In the genomic region with DNA sequence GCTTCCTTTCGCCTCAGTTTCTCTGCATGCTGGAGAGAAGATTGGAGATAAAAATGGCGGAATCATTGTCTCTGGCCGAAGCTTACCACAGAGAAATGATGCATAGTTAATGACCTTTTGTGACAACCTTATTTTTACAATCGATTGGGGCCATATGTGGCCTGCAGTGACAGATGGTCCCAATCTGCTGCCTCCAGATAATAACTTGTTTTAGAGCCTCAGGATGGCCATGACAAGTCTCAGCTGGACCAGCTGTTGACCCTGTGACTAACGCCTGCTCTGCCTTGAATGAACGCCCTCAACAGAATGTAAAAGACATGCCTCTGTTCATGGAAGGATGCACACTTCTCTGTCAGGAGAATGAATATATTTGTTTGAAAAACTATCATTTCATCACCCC, we compare ENCODE assay signal across 8 mouse cellular contexts.
DNase-seq lines count a peak whose midpoint lies in the region; ATAC-seq and TF ChIP-seq lines count a peak whose summit lies in the region.
"Had no signal": no experiment of that assay in that cellular context is flagged by ENCODE, and none has a peak within 500 bp of the region (broad histone marks: within the 10 kb centered on the region; RNA-seq: fewer than 3 reads in every experiment).

No protein-coding gene starts in this region.

- TF ChIP-seq CTCF in liver, postnatal 0 days (IDR thresholded peaks at IDR 0.05; ENCODE audit: low read depth), result no peak
- TF ChIP-seq CTCF in kidney, postnatal 0 days (IDR thresholded peaks at IDR 0.05; ENCODE audit: low read depth), result no peak

- no peaks in the 10 kb centered on the region for H3K9me3 ChIP-seq in liver, embryonic 12.5 days (replicated peaks)
- H3K9me3 ChIP-seq in liver, postnatal 0 days (ENCODE audit: low read length), result no peaks in the 10 kb centered on the region
- H3K9me3 ChIP-seq in heart, embryonic 10.5 days, result no peaks in the 10 kb centered on the region
- no peaks in the 10 kb centered on the region for H3K9me3 ChIP-seq in kidney, postnatal 0 days (replicated peaks; ENCODE audit: low read length)
- no peaks in the 10 kb centered on the region; the same call in 1 of the 2 replicates for H3K9me3 ChIP-seq in neural tube, embryonic 11.5 days (ENCODE audit: control insufficient read depth, low read length)

- no peak overlapping the region for H3K27ac ChIP-seq in liver, embryonic 12.5 days
- H3K27ac ChIP-seq in liver, postnatal 0 days (ENCODE audit: low read depth), result no peak overlapping the region
- H3K27ac ChIP-seq in heart, embryonic 10.5 days, result peak overlapping the region; percentile 78; the same call in 1 of the 2 replicates
- H3K27ac ChIP-seq in kidney, postnatal 0 days, result no peak overlapping the region
- no peak overlapping the region for H3K27ac ChIP-seq in neural tube, embryonic 11.5 days (ENCODE audit: low read depth, low read length)

- H3K9ac ChIP-seq in liver, embryonic 12.5 days, result no peak overlapping the region
- H3K9ac ChIP-seq in liver, postnatal 0 days (replicated peaks), result no peak overlapping the region
- no peak overlapping the region for H3K9ac ChIP-seq in kidney, postnatal 0 days (ENCODE audit: low read depth, low read length)
- no peak overlapping the region for H3K9ac ChIP-seq in neural tube, embryonic 11.5 days (ENCODE audit: low read length)

- no peaks in the 10 kb centered on the region for H3K36me3 ChIP-seq in liver, embryonic 12.5 days
- no peaks in the 10 kb centered on the region for H3K36me3 ChIP-seq in liver, postnatal 0 days (replicated peaks; ENCODE audit: insufficient read depth, low read length)
- H3K36me3 ChIP-seq in heart, embryonic 10.5 days, result no peaks in the 10 kb centered on the region
- H3K36me3 ChIP-seq in kidney, postnatal 0 days (ENCODE audit: insufficient read depth, low read length), result no peaks in the 10 kb centered on the region
- no peaks in the 10 kb centered on the region for H3K36me3 ChIP-seq in neural tube, embryonic 11.5 days (ENCODE audit: control insufficient read depth, insufficient read depth, low read length)

- H3K27me3 ChIP-seq in liver, embryonic 12.5 days (replicated peaks), result peaks cover 8% of the 10 kb centered on the region
- no peaks in the 10 kb centered on the region for H3K27me3 ChIP-seq in liver, postnatal 0 days (ENCODE audit: insufficient read depth, low read length)
- H3K27me3 ChIP-seq in heart, embryonic 10.5 days (ENCODE audit: insufficient read depth, poor library complexity, severe bottlenecking), result no peaks in the 10 kb centered on the region
- no peaks in the 10 kb centered on the region for H3K27me3 ChIP-seq in kidney, postnatal 0 days (ENCODE audit: insufficient read depth, low read length)
- H3K27me3 ChIP-seq in neural tube, embryonic 11.5 days (ENCODE audit: control insufficient read depth, insufficient read depth, low read length), result no peaks in the 10 kb centered on the region

- no peak for DNase-seq in liver, postnatal 0 days
- peak; percentile 84 for DNase-seq in heart, embryonic 10.5 days (ENCODE audit: low spot score)
- DNase-seq in kidney, postnatal 0 days (ENCODE audit: low spot score), result peak; percentile 83
- peak; percentile 60 for DNase-seq in neural tube, embryonic 11.5 days (ENCODE audit: low spot score)
- no peak for DNase-seq in adrenal gland, adult 2 months
- DNase-seq in ovary, adult 18-20 months (ENCODE audit: low spot score), result no peak
- DNase-seq: right cerebral cortex, postnatal 14 days had no signal

- WGBS in liver, embryonic 12.5 days (ENCODE audit: insufficient replicate concordance), result 43% methylated on average over 6 of the region's 6 CpGs
- WGBS in liver, postnatal 0 days (ENCODE audit: insufficient replicate concordance), result 68% methylated on average over 6 of the region's 6 CpGs
- WGBS in heart, embryonic 10.5 days, result 51% methylated on average over 6 of the region's 6 CpGs
- WGBS in kidney, postnatal 0 days, result 48% methylated on average over 6 of the region's 6 CpGs
- 41% methylated on average over 6 of the region's 6 CpGs for WGBS in neural tube, embryonic 11.5 days

- H3K4me2 ChIP-seq in liver, embryonic 12.5 days, result no peak overlapping the region
- H3K4me2 ChIP-seq in liver, postnatal 0 days (ENCODE audit: low read depth, low read length), result no peak overlapping the region
- no peak overlapping the region for H3K4me2 ChIP-seq in kidney, postnatal 0 days (ENCODE audit: low read length)
- H3K4me2 ChIP-seq in neural tube, embryonic 11.5 days (ENCODE audit: low read depth), result no peak overlapping the region

- peak; percentile 22; the same call in 1 of the 2 replicates for ATAC-seq in liver, embryonic 12.5 days
- ATAC-seq in liver, postnatal 0 days, result no peak
- 0 out of 2 replicates have a peak, but pooled peaks have one; percentile 55 for ATAC-seq in kidney, postnatal 0 days (replicated peaks; ENCODE audit: low FRiP score, low read depth)
- peak; percentile 71 for ATAC-seq in neural tube, embryonic 11.5 days (ENCODE audit: insufficient read depth, low FRiP score, low TSS enrichment)

- no peak for TF ChIP-seq EP300 in liver, postnatal 0 days (IDR thresholded peaks at IDR 0.05; ENCODE audit: low read depth)

- H3K4me3 ChIP-seq in liver, embryonic 12.5 days, result no peak overlapping the region
- no peak overlapping the region for H3K4me3 ChIP-seq in liver, postnatal 0 days (ENCODE audit: low read depth, low read length)
- no peak overlapping the region for H3K4me3 ChIP-seq in heart, embryonic 10.5 days
- no peak overlapping the region for H3K4me3 ChIP-seq in kidney, postnatal 0 days (replicated peaks; ENCODE audit: low read depth, low read length)
- H3K4me3 ChIP-seq in neural tube, embryonic 11.5 days (ENCODE audit: low read depth, low read length), result no peak overlapping the region

- H3K4me1 ChIP-seq in liver, embryonic 12.5 days, result peaks cover 56% of the 10 kb centered on the region
- H3K4me1 ChIP-seq in liver, postnatal 0 days (ENCODE audit: insufficient read depth), result peaks cover 8% of the 10 kb centered on the region
- peaks cover 51% of the 10 kb centered on the region for H3K4me1 ChIP-seq in heart, embryonic 10.5 days
- peaks cover 14% of the 10 kb centered on the region for H3K4me1 ChIP-seq in kidney, postnatal 0 days (replicated peaks; ENCODE audit: insufficient read depth, low read length)
- H3K4me1 ChIP-seq in neural tube, embryonic 11.5 days (ENCODE audit: control insufficient read depth, insufficient read depth, low read length), result peaks cover 2% of the 10 kb centered on the region; the same call in 1 of the 2 replicates

Comparison
In these comparisons a context has a peak if more than half of its experiments do, and no peak if none do; other contexts are left out.
1. DNase-seq: peak in heart, embryonic 10.5 days (single experiment), kidney, postnatal 0 days (single experiment) and neural tube, embryonic 11.5 days (single experiment); none in liver, postnatal 0 days (single experiment), adrenal gland, adult 2 months (single experiment) and ovary, adult 18-20 months (single experiment).